Mouse (Mus musculus) neural tube, embryonic 11.5 days (tissue): ENCODE results near the gene Sycp1. TPM values are rescaled to one million over a fixed set of nuclear protein-coding genes. Genes with fewer than 3 reads are reported as not detected.

ENCODE experiments used
- ATAC-seq: fragments of 200-750 bp; cut with Nextera tagmentation; 2 replicates; pipeline ENCODE4 v1.8.0; 2017; ENCODE audit warnings: moderate number of reproducible peaks, mild to moderate bottlenecking, moderate TSS enrichment, moderate library complexity; ENCODE audit not compliant: insufficient read depth, low FRiP score, low TSS enrichment
- DNase-seq: peaks from one replicate; pipeline ENCODE4 v3.0.0-alpha.2; 2015; ENCODE audit warnings: low spot score
- H3K27ac ChIP-seq: fragments of 300-500 bp; sonication (generic); 2 replicates; pipeline ENCODE4 v1.5.1; 2014; ENCODE audit warnings: low read depth, mild to moderate bottlenecking, low read length
- H3K27me3 ChIP-seq: fragments of 300-500 bp; sonication (generic); 2 replicates; pipeline ENCODE4 v1.6.1; 2014; ENCODE audit warnings: mild to moderate bottlenecking, low read length, mixed read lengths; ENCODE audit not compliant: control insufficient read depth, insufficient read depth
- H3K36me3 ChIP-seq: fragments of 300-500 bp; sonication (generic); 2 replicates; pipeline ENCODE4 v1.6.1; 2014; ENCODE audit warnings: mild to moderate bottlenecking, low read length, moderate library complexity, mixed read lengths; ENCODE audit not compliant: control insufficient read depth, insufficient read depth
- H3K4me1 ChIP-seq: fragments of 300-500 bp; sonication (generic); 2 replicates; pipeline ENCODE4 v1.6.1; 2014; ENCODE audit warnings: low read length, mixed read lengths; ENCODE audit not compliant: control insufficient read depth, insufficient read depth
- H3K4me2 ChIP-seq: fragments of 300-500 bp; sonication (generic); 2 replicates; pipeline ENCODE4 v1.6.1; 2014; ENCODE audit warnings: low read depth, mild to moderate bottlenecking, moderate library complexity
- H3K4me3 ChIP-seq: fragments of 300-500 bp; sonication (generic); 2 replicates; pipeline ENCODE4 v1.5.1; 2014; ENCODE audit warnings: low read depth, low read length
- H3K9ac ChIP-seq: fragments of 300-500 bp; sonication (generic); 2 replicates; pipeline ENCODE4 v1.6.1; 2014; ENCODE audit warnings: mild to moderate bottlenecking, low read length
- H3K9me3 ChIP-seq: fragments of 300-500 bp; sonication (generic); 2 replicates; pipeline ENCODE4 v1.6.1; 2016; ENCODE audit warnings: low read length; ENCODE audit not compliant: control insufficient read depth
- WGBS: fragments of 180-500 bp; shearing (Covaris S2); extraction: QIAGEN DNeasy Blood & Tissue Kit; methylation state at CpG from one replicate; pipeline ENCODE4 v1.1.7; 2014; 5-methylcytosine and 5-hydroxymethylcytosine counted together
- polyA plus RNA-seq: library from polyadenylated mRNA; unstranded; fragments of >200 nt; fragmentation: Nextera tagmentation; extraction: Ambion mirVana; gene quantifications from 2 replicates; pipeline ENCODE4 v1.2.1, GENCODE M21; 2014

Sycp1 gene
- polyA plus RNA-seq, 1 experiment from 2014 or later = not detected

DNA sequence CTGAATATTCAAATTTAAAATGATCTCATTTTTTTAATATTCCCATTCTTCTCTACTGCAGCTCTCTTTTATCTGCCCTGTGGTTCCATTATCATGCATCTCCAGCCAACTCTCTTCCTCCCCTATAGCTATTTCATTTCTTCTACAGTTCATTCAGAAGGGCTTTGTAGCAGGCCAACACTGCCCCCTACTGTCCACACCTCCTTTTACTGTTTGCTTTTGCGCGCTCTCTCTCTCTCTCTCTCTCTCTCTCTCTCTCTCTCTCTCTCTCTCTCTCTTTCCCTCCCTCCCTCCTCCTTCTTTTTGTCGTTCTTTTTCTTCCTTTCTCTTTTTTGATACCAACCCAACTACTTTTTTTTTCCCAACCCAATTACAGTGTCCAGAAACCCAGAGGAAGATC lies 132.0 kb downstream of the Sycp1 start:
- H3K9ac ChIP-seq = no peak overlapping the region
- no peaks in the 10 kb centered on the region for H3K27me3 ChIP-seq
- no peak overlapping the region for H3K27ac ChIP-seq
- peak; percentile 73 for DNase-seq
- ATAC-seq = no peak
- no peaks in the 10 kb centered on the region for H3K9me3 ChIP-seq
- H3K4me1 ChIP-seq = no peaks in the 10 kb centered on the region
- WGBS = 5% methylated on average over 3 of the region's 3 CpGs
- no peak overlapping the region for H3K4me3 ChIP-seq
- H3K4me2 ChIP-seq = no peak overlapping the region
- no peaks in the 10 kb centered on the region for H3K36me3 ChIP-seq

DNA sequence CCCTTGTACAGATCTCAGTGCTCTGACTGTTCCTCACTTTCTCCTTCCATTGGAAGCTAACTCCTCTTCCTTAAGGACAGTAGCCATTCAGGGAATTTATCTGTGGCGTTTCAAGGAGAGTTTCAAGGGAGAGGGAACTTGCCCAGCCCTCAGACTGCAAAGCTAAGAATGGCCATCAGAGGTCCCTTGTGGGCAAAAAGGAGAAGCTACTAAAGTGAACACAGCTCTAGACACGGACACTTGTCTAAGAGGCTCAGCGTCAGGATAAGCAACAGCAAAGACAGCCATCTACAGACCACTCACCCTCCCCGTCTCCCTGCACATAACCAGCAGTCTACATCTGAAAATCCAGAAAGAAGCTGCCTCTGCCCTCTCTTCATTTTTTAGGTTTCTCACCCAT lies 148.5 kb downstream of the Sycp1 start:
- WGBS = 47% methylated on average over 4 of the region's 4 CpGs
- no peak for DNase-seq
- H3K27me3 ChIP-seq = no peaks in the 10 kb centered on the region

DNA sequence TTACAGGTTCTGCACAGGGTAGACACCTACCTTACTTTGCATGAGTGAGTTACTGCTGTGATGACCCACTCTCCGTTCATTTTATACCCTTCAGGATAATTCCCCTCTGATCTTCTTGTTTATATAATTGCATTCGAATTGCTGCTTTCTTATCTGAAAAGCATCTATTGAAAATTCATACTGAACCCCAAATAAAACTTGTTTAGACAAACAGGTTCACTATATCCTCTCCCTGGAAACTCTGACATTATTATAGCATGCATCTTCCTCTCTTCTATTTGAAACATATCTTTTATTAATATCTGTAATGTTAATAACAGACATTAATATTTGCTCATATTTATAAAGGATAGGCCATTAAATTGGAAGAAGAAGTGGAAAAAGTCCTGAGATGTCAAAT lies 153.3 kb downstream of the Sycp1 start, which contains the start of gene Tshb:
Gene Tshb (minus strand): TSS at position 101 of the 400 bp plus-strand sequence.
- no peaks in the 10 kb centered on the region for H3K36me3 ChIP-seq
- no peak within 1 kb of the TSS for H3K4me3 ChIP-seq
- no peak within 1 kb of the TSS for H3K27ac ChIP-seq
- 83% methylated on average over 2 of the region's 2 CpGs for WGBS
- no peak for DNase-seq
- H3K9ac ChIP-seq = no peak within 1 kb of the TSS
- ATAC-seq = no peak
- no peaks in the 10 kb centered on the region for H3K9me3 ChIP-seq
- no peaks in the 10 kb centered on the region for H3K4me1 ChIP-seq
- no peaks in the 10 kb centered on the region for H3K27me3 ChIP-seq
- H3K4me2 ChIP-seq = no peak within 1 kb of the TSS

More for the DNA sequence above, 148.5 kb downstream of the Sycp1 start:
- no peak for ATAC-seq
- Histone ChIP-seq H3K27ac (no peak overlapping the region), H3K4me3 (no peak overlapping the region), H3K4me2 (no peak overlapping the region), H3K9me3 (no peaks in the 10 kb centered on the region), H3K4me1 (no peaks in the 10 kb centered on the region), H3K36me3 (no peaks in the 10 kb centered on the region), H3K9ac (no peak overlapping the region)

DNA sequence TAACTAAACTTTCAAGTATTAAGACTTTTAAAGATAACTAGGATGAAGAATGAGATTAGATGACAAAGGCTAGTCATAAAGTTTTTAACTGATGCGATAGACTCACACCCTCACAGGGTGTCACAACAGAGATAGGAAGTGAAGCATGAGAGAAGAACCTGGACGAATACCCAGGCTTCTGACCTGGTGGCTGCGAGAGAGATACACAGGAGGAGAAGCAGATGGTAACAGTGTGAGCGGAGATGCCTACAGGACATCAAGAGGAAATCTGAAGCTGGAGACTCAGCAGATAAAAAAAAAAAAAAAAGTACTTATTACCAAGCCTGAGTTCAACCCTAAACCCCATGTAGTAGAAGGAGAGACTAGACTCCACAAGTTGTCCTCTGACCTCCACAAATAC lies 162.9 kb downstream of the Sycp1 start:
- Histone ChIP-seq H3K9ac (no peak overlapping the region), H3K27me3 (no peaks in the 10 kb centered on the region), H3K4me2 (no peak overlapping the region), H3K27ac (no peak overlapping the region), H3K36me3 (no peaks in the 10 kb centered on the region), H3K4me1 (no peaks in the 10 kb centered on the region), H3K4me3 (no peak overlapping the region), H3K9me3 (no peaks in the 10 kb centered on the region)
- ATAC-seq (no peak), DNase-seq (no peak)
- 92% methylated on average over 4 of the region's 4 CpGs for WGBS

Other genes starting within 250 kb of the Sycp1 start
- gene Tspan2, start 201.6 kb downstream of the Sycp1 start, polyA plus RNA-seq = 9.8 and 10.4 TPM in 2 replicates
- 0.05 and 0.07 TPM in 2 replicates for gene Tshb, start 153.4 kb downstream of the Sycp1 start, polyA plus RNA-seq
- 0.11 and 0.16 TPM in 2 replicates for gene Nr1h5, start 28.0 kb upstream of the Sycp1 start, polyA plus RNA-seq
- 74.2 and 86.2 TPM in 2 replicates for gene Sike1, start 59.6 kb upstream of the Sycp1 start, polyA plus RNA-seq
- gene Csde1, start 84.3 kb upstream of the Sycp1 start, polyA plus RNA-seq = 520 and 526 TPM in 2 replicates
- 143 and 152 TPM in 2 replicates for gene Nras, start 122.2 kb upstream of the Sycp1 start, polyA plus RNA-seq
- 0.20 and 1.4 TPM in 2 replicates for gene Ampd1, start 137.9 kb upstream of the Sycp1 start, polyA plus RNA-seq
- gene Dennd2c, start 166.5 kb upstream of the Sycp1 start, polyA plus RNA-seq = 2.8 and 3.5 TPM in 2 replicates
- gene Bcas2, start 235.6 kb upstream of the Sycp1 start, polyA plus RNA-seq = 210 and 233 TPM in 2 replicates